Mouse (Mus musculus) forebrain, embryonic 16.5 days (tissue): ENCODE data around the gene Erfe. TPM values are rescaled to one million over a fixed set of nuclear protein-coding genes. Genes with fewer than 3 reads are reported as not detected.

Experiments used
- ATAC-seq: fragments of 200-750 bp; cut with Nextera tagmentation; 2 replicates; pipeline ENCODE4 v1.8.0; 2017; ENCODE audit warnings: mild to moderate bottlenecking, moderate library complexity
- H3K27ac ChIP-seq: fragments of 300-500 bp; sonication (generic); 2 replicates; pipeline ENCODE4 v1.5.1; 2014; ENCODE audit warnings: low read length, control low read depth
- H3K27me3 ChIP-seq: fragments of 300-500 bp; sonication (generic); replicated peaks from 2 replicates; pipeline ENCODE4 v1.6.1; 2014; ENCODE audit warnings: low read length; ENCODE audit not compliant: control insufficient read depth, insufficient read depth
- H3K36me3 ChIP-seq: fragments of 300-500 bp; sonication (generic); 2 replicates; pipeline ENCODE4 v1.6.1; 2014; ENCODE audit not compliant: control insufficient read depth, insufficient read depth
- H3K4me1 ChIP-seq: fragments of 300-500 bp; sonication (generic); replicated peaks from 2 replicates; pipeline ENCODE4 v1.6.1; 2014; ENCODE audit warnings: low read length; ENCODE audit not compliant: control insufficient read depth, insufficient read depth
- H3K4me2 ChIP-seq: fragments of 300-500 bp; sonication (generic); 2 replicates; pipeline ENCODE4 v1.6.1; 2014; ENCODE audit warnings: mild to moderate bottlenecking, low read length, control low read depth
- H3K4me3 ChIP-seq: fragments of 300-500 bp; sonication (generic); replicated peaks from 2 replicates; pipeline ENCODE4 v1.5.1; 2014; ENCODE audit warnings: mild to moderate bottlenecking, low read length, control low read depth
- H3K9ac ChIP-seq: fragments of 300-500 bp; sonication (generic); replicated peaks from 2 replicates; pipeline ENCODE4 v1.6.1; 2014; ENCODE audit warnings: low read depth, low read length, control low read depth
- H3K9me3 ChIP-seq: fragments of 300-500 bp; sonication (generic); 2 replicates; pipeline ENCODE4 v1.6.1; 2016; ENCODE audit warnings: low read length; ENCODE audit not compliant: control insufficient read depth
- WGBS: fragments of 180-500 bp; shearing (Covaris S2); extraction: QIAGEN DNeasy Blood & Tissue Kit; methylation state at CpG from one replicate; pipeline ENCODE4 v1.1.7; 2014; 5-methylcytosine and 5-hydroxymethylcytosine counted together
- polyA plus RNA-seq: library from polyadenylated mRNA; unstranded; fragments of >200 nt; fragmentation: Nextera tagmentation; extraction: Ambion mirVana; gene quantifications from 2 replicates; pipeline ENCODE4 v1.2.1, GENCODE M21; 2015

Erfe gene
- 0.16 and 0.62 TPM in 2 replicates for polyA plus RNA-seq

- H3K27ac ChIP-seq: no peak within 1 kb of the TSS
- peak within 1 kb of the TSS; percentile 65 for H3K4me2 ChIP-seq
- ATAC-seq: peak; percentile 44
- peaks cover 6% of the 10 kb centered on the region for H3K27me3 ChIP-seq
- H3K9ac ChIP-seq: peak within 1 kb of the TSS; percentile 54
- peaks cover 4% of the 10 kb centered on the region; the same call in 1 of the 2 replicates for H3K36me3 ChIP-seq
- under 1% methylated on average over 57 of the region's 68 CpGs for WGBS
- H3K4me1 ChIP-seq: peaks cover 9% of the 10 kb centered on the region
- no peaks in the 10 kb centered on the region for H3K9me3 ChIP-seq
- peak within 1 kb of the TSS; percentile 43 for H3K4me3 ChIP-seq
These were observed at the start of gene Erfe for GRCm38 (mm10) chr1:91366215-91367108. Gene Erfe, plus strand, starts transcription at chr1:91366430.

GRCm38 (mm10) chr1:91317656-91318055, 48.6 kb upstream of the Erfe start:
- Histone ChIP-seq H3K9me3 (no peaks in the 10 kb centered on the region), H3K27me3 (no peaks in the 10 kb centered on the region), H3K4me3 (no peak overlapping the region), H3K27ac (no peak overlapping the region), H3K36me3 (no peaks in the 10 kb centered on the region), H3K4me1 (0 out of 2 replicates have a peak, but pooled peaks cover 3% of the 10 kb centered on the region), H3K9ac (no peak overlapping the region), H3K4me2 (no peak overlapping the region)
- WGBS: 89% methylated on average over 6 of the region's 6 CpGs
- ATAC-seq: no peak

DNA sequence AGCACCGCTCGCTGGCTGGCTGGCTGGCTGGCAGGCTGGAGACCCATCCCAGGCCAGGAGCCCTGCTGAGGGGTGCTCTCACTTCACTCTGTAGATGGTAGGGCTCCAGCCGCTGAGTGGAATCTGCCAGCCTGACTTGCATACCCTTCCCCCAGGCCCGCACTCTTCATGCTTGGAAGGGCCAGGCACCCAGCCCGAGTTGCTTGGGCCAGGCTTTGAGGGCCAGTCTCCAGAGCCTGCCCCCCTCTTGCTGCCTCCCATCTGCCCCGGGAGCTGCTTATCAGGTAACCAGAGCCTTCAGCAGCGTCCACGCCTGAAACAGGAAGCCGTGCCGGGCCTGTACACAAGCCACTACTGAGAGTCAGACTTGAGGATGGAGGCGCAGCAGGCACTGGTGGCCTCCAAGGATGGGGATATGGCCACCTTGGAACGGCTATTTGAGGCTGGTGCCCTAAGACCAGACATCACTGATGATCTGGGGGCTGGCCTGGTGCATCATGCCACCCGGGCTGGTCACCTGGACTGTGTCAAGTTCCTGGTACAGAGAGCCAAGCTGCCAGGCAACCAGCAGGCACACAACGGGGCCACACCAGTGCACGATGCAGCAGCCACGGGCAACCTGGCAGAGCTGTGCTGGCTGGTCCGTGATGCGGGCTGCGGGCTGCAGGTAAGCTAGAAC, 44.3 kb upstream of the Erfe start, which contains the start of gene Espnl:
Gene Espnl, plus strand, starts transcription at position 316 of the 679 bp plus-strand sequence.
- Histone ChIP-seq H3K4me3 (no peak within 1 kb of the TSS), H3K27me3 (no peaks in the 10 kb centered on the region), H3K9me3 (no peaks in the 10 kb centered on the region), H3K36me3 (no peaks in the 10 kb centered on the region), H3K4me2 (no peak within 1 kb of the TSS), H3K9ac (no peak within 1 kb of the TSS), H3K4me1 (no peaks in the 10 kb centered on the region), H3K27ac (no peak within 1 kb of the TSS)
- WGBS: 81% methylated on average over 19 of the region's 19 CpGs
- no peak for ATAC-seq

GRCm38 (mm10) chr1:91324646-91325045, 41.6 kb upstream of the Erfe start:
- no peak overlapping the region for H3K9ac ChIP-seq
- 80% methylated on average over 2 of the region's 2 CpGs for WGBS
- H3K36me3 ChIP-seq: no peaks in the 10 kb centered on the region
- no peaks in the 10 kb centered on the region for H3K9me3 ChIP-seq
- no peaks in the 10 kb centered on the region for H3K4me1 ChIP-seq
- H3K4me2 ChIP-seq: no peak overlapping the region
- no peak overlapping the region for H3K4me3 ChIP-seq
- no peak overlapping the region for H3K27ac ChIP-seq
- no peak for ATAC-seq
- H3K27me3 ChIP-seq: no peaks in the 10 kb centered on the region

DNA sequence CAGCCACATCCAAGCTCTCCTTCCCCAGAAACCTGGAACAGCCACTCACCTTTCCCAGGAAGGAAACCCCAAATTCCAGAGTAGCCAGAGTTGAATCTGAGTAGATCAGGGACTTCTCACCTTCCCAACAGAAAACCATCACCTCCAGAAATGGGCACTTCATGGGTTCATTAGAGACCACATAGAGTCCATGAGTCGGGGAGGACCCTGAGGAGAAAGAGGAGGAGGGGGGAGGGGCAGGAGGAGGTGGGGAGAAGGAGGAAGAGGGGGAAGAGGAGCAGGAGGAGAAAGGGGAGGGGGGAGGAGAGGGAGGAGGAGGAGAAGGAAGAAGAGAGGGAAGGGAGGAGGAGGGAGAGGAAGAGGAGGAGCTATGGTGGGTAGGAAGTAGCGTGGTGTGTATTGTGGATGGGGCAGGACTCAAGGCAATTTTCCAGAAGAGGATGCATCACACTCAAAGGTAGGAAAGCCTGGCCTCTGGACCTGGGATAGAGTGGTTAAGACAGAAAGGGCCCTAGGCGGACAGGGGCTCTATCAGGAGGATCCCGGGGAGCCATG, 40.7 kb upstream of the Erfe start:
- 79% methylated on average over 4 of the region's 4 CpGs for WGBS
- H3K4me2 ChIP-seq: no peak overlapping the region

DNA sequence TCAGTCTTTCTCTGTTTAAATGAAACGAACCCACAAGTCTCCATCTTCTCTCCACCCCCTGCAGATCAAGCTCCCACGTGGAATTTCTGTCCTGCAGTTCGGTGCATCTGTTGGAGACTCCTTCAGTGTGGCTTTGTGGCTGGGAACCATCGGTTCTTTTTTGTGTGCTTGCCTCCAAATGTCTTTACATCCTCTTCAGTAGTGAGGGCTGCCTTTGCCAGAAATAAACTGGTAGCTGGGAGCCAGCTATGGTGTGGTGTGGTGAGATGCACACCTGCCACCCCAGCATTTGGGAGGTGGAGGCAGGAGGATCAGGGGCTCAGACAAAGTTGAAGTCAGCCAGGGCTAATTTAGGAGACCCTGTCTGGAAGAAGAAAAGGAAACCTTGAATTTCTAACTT, 34.1 kb upstream of the Erfe start:
- H3K27ac ChIP-seq: no peak overlapping the region
- no peaks in the 10 kb centered on the region for H3K9me3 ChIP-seq
- H3K9ac ChIP-seq: no peak overlapping the region
- WGBS: 49% methylated on average over 4 of the region's 4 CpGs
- no peak overlapping the region for H3K4me3 ChIP-seq
- no peaks in the 10 kb centered on the region for H3K36me3 ChIP-seq
- no peaks in the 10 kb centered on the region for H3K27me3 ChIP-seq
- H3K4me2 ChIP-seq: no peak overlapping the region
- no peak for ATAC-seq
- H3K4me1 ChIP-seq: no peaks in the 10 kb centered on the region

More for the DNA sequence above, 40.7 kb upstream of the Erfe start:
- Histone ChIP-seq H3K4me3 (no peak overlapping the region), H3K9me3 (no peaks in the 10 kb centered on the region), H3K4me1 (no peaks in the 10 kb centered on the region), H3K9ac (no peak overlapping the region), H3K36me3 (no peaks in the 10 kb centered on the region), H3K27me3 (no peaks in the 10 kb centered on the region), H3K27ac (no peak overlapping the region)
- no peak for ATAC-seq

DNA sequence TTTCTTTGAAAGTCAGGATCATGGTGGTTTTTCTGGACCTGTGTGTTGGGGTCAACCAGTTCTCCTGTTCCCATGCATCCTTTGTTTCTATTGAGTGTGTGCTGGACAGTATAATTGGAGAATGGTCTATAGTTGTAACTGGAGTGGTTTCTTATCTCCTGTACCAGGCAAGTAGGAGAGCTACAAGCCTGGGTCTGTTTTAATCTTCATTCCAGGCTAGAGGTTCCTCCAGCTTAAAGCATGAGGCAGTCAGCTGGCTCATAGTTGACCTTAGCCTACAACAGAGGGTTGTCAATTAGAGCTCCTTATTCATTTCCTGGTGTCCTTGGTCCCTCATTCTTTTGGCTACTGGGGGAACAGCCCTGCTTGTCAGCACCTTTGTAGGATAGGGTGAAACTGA, 32.6 kb upstream of the Erfe start:
- Histone ChIP-seq H3K27ac (no peak overlapping the region), H3K4me3 (no peak overlapping the region), H3K36me3 (no peaks in the 10 kb centered on the region), H3K9me3 (no peaks in the 10 kb centered on the region), H3K4me2 (no peak overlapping the region), H3K27me3 (no peaks in the 10 kb centered on the region), H3K4me1 (no peaks in the 10 kb centered on the region), H3K9ac (no peak overlapping the region)
- no peak for ATAC-seq

DNA sequence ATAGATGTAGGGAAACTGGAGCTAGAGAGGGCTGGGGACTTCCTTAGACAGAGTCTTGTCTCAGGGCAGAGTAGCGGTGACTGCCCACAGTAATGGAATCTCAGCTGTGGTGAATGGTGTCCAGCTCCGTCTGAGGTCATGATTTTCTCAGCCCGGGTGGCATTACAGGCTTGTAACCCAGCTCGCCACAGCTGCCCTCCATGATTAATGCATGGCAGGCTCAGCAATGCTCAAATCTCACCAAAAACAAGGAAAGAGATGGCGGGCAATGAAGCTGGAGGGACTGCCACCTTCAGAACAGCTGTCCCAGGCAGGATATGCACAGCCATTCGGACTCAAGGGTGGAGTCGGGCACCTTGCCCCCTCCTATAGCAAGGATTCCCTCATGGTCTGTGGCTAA, 28.9 kb upstream of the Erfe start:
- whole genome bisulfite sequencing: 85% methylated on average over 7 of the region's 7 CpGs
- no peaks in the 10 kb centered on the region for H3K27me3 ChIP-seq
- no peak overlapping the region for H3K4me3 ChIP-seq
- ATAC-seq: no peak
- no peak overlapping the region for H3K4me2 ChIP-seq
- no peak overlapping the region for H3K9ac ChIP-seq
- no peaks in the 10 kb centered on the region for H3K36me3 ChIP-seq
- no peak overlapping the region for H3K27ac ChIP-seq
- H3K9me3 ChIP-seq: no peaks in the 10 kb centered on the region
- no peaks in the 10 kb centered on the region for H3K4me1 ChIP-seq

GRCm38 (mm10) chr1:91344001-91344400, 22.2 kb upstream of the Erfe start:
- no peak for ATAC-seq
- Histone ChIP-seq H3K36me3 (no peaks in the 10 kb centered on the region), H3K4me3 (no peak overlapping the region), H3K27ac (no peak overlapping the region), H3K9ac (no peak overlapping the region), H3K4me2 (no peak overlapping the region), H3K4me1 (peaks cover 8% of the 10 kb centered on the region), H3K27me3 (peaks cover 34% of the 10 kb centered on the region), H3K9me3 (no peaks in the 10 kb centered on the region)
- WGBS: 92% methylated on average over 3 of the region's 3 CpGs
